Mouse (Mus musculus) retina, adult 2 months (tissue): Measurements from ENCODE around the gene Snrnp200.
"Not testable (repeated sequence)": the region's sequence is repeated elsewhere in the genome, so short reads cannot be mapped to it uniquely, and the experiment has no call there.

Experiments
- DNase-seq: peaks from one replicate; pipeline ENCODE4 v3.0.0-alpha.2; 2012; ENCODE audit warnings: low read depth, low spot score

Snrnp200 gene

GRCm38 (mm10) chr2:127207547-127208451 lies at the start of gene Snrnp200, which contains the start of gene 1810024B03Rik:
Snrnp200 (plus strand) TSS chr2:127208386.
1810024B03Rik (minus strand) TSS chr2:127208280.
- peak; percentile 95 for DNase-seq

DNA sequence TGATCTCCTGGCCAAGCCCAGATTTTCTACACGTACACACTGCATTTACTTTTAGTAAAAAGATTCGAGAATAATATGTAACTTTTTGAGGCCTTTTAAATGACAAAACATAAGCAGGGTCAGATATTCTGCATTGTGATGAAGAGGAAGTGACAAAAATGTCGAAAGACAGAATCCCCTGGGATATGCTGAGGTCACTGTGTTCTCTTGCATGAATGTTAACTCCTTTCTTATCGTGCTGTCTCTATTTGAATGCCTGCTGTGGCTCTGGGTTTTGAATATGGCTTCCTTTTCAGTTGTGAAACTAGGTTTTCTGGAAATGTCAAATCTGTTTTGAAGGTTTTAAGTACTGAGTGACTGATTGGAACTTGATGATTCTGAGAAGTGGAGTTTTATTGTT lies 42.5 kb upstream of the Snrnp200 start:
- DNase-seq, result no peak

DNA sequence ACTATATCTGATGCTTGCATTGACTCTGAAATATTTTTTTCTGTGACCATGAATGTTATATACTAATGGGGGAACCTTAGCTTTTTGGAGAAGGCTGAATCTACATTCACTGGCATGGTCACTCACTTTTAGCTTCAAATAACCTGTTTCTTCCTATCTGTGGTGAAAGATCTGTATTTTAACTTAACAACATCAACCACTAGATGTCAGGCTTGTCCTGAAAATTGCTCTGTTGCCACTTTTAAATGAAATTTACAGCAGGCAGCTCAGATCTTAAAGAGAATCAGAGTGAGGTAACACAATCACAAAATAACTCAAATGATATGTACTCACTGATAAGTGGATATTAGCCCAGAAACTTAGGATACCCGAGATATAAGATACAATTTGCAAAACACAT lies 41.9 kb upstream of the Snrnp200 start:
- DNase-seq, result not testable (repeated sequence)

DNA sequence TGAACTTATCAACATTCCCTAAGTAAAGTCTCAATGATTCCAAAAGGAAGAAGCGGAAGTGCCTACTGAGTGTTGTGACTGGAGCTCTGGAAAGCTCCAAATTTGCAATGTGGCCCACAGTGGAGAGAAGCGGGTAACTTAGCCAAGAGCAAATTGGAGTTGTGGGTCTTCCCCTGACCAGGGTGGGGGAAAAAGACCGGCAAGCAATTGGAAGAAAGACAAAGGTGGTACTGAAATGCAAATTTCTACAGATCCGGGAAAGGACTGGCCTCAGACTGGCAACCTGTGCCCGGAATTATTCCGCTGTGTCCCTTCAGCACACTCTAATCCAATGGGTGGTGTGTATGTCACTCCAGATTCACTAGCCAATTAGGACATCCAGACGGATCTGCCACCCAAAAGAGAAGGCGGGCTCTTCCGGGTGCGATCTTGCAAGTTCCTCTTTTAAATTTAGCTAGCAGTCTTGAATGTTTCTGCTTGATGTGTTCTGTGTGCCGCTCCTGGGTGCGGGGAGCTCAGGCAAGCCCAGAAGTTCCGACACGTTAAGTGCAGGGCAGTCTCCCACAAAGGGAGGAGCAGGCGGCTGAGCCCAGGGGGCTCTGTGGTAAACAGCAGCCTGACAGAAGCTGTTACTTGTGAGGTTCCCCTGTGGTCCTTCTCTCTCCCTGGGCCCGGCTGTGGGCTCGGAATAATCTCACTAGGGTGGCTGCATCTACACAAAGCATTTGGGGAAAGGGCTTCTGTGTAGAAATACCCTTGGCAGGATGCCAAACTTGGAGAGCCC lies 25.4 kb upstream of the Snrnp200 start:
- DNase-seq, result peak; percentile 69

- no peak for DNase-seq
Measured at GRCm38 (mm10) chr2:127189574-127189973, 18.6 kb upstream of the Snrnp200 start.

- peak; percentile 38 for DNase-seq
Measured at GRCm38 (mm10) chr2:127204932-127205331, 3.3 kb upstream of the Snrnp200 start.

GRCm38 (mm10) chr2:127205936-127206335 lies 2.2 kb upstream of the Snrnp200 start:
- DNase-seq, result not testable (repeated sequence)

DNA sequence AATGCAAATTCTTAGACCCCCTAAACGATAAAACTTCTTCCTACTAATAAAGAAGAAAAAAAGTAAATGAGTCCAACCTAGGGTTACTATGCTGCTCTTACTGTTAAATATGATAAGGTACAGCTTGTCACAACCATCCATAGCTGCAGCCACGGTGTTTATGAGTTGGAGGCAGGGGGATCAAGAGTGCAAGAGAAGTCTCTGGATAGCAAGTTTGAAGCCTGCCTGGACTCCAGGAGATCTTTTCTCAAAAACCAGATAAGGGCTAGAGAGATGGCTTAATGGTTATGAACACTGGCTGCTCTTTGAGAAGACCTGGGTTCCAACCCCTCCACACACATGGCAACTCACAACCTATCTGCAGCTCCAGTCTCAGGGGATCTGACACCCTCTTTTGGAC lies 1.3 kb upstream of the Snrnp200 start:
- no peak for DNase-seq

GRCm38 (mm10) chr2:127208452-127208769 lies 225 bp downstream of the Snrnp200 start:
- no peak for DNase-seq

- DNase-seq, result no peak
Measured at GRCm38 (mm10) chr2:127210701-127211100, 2.5 kb downstream of the Snrnp200 start.

DNA sequence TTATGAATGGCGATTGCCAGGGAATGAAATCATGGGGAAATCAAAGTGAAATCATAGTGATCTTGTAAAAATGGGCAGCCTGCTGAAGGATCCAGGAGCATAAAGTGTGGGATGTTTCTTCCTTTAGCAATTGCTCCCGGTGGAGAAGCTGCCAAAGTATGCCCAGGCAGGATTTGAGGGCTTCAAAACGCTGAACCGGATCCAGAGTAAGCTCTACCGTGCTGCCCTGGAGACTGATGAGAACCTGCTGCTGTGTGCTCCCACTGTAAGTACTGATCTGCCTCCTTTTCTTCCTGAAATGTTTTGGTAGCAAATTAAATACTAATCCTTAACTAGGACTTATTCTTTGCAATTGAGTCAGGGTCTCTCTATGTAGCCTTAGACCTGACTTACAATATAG lies 9.6 kb downstream of the Snrnp200 start:
- DNase-seq, result no peak

- DNase-seq, result no peak
Measured at GRCm38 (mm10) chr2:127225261-127225660, 17.1 kb downstream of the Snrnp200 start.

DNA sequence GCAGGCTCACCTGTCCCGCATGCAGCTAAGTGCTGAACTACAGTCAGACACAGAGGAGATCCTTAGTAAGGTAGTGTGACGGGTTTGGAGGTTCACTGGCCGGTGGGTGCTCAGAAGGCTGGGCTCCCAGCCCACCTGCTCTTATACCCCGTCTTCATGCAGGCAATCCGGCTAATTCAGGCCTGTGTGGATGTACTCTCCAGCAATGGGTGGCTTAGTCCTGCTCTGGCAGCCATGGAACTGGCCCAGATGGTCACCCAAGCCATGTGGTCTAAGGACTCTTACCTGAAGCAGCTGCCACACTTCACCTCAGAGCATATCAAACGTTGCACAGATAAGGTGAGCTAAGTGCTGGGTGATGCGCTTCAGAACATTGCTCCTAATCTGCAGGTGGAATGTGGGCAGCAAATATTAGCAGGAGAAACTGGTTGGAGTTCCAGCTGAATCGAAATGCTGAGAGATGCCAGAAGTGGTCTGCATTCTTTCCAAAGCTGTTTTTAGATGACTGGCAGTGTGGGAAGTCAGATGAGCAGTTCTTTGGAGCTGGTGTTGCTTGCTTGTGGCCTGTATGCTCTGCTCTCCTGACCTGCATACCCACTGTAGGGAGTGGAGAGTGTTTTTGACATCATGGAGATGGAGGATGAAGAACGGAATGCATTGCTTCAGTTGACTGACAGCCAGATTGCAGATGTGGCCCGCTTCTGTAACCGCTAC lies 29.9 kb downstream of the Snrnp200 start:
- DNase-seq, result no peak

DNA sequence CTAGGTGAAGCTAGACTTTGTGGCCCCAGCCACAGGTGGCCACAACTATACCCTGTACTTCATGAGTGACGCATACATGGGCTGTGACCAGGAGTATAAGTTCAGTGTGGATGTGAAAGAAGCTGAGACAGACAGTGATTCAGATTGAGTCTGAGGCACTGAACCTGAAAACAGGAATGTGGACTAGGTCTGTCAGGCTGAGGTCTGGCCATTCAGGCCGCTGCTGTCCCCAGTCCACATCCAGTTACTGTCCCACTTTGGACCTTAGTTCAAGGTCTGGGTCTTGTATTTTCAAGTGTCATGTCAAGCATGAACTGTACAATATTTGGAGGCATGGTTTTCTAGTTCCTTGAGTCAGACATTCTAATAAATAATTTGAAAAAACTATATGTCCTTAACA lies 31.9 kb downstream of the Snrnp200 start:
- no peak for DNase-seq

DNA sequence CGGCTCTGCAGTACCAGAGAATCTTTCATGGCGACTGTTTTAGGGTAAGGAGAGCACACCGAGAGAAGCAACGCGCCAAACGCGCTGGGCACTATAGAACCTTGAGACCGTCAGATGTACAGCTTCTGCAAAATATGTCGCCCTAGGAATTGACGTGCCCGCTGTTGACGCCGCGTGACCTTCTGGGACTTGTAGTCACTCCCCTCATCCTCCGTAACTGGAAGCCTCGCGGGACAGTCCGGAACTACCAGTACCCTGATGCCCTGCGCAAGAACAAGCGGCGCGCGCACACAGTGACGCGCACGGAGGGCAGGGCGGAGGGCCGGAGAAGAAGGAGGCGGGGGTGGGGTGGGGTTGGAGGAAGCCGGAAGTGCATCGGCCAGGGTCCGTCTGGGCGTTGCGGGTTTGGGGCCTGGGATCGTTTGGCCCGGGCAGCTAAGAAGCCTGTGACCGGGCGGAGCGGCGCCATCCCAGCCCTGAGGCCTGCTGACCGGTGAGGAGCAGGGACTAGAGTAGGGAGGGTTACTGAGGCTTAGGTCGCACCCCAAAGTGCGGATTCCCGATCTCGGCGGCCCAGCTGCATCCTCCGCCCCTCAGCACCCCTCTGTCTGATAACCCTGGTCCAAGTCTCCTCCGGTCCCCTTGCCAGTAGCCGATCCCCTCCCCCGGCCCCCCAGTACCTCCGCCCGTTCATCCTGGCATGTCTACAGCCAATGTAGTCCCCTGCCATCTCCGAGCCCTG lies 39.6 kb downstream of the Snrnp200 start, which contains the start of the genes Ciao1 and Tmem127:
TSS of gene Ciao1 (minus strand) at position 225 of the 742 bp plus-strand sequence.
TSS of gene Tmem127 (plus strand) at position 317 of the 742 bp plus-strand sequence.
- peak; percentile 96 for DNase-seq

- DNase-seq, result no peak
Measured at GRCm38 (mm10) chr2:127248334-127249004, 40.3 kb downstream of the Snrnp200 start.

- DNase-seq, result no peak
Measured at GRCm38 (mm10) chr2:127250291-127251008, 42.3 kb downstream of the Snrnp200 start.

DNA sequence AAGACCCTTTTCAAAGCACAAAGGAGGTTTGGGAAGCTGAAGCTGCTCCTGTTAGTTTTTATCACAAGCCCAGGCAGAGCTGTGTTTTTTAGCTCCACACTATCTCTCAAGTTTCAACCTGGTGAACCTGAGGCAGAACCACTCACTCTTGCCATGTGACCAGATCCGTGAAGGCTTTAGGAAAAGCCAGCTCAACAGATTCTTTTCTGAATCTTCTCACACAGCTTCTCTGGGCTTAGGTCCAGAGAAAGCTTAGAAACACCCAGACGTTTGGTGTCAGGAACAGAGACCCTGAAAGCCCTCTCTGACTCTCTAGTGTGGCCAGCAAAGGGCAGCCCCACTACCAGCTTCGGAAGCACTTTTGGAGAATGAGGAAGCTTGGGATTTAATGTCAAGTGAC lies 43.3 kb downstream of the Snrnp200 start:
- no peak for DNase-seq

GRCm38 (mm10) chr2:127251880-127252527 lies 43.8 kb downstream of the Snrnp200 start:
- DNase-seq, result no peak
